Mouse (Mus musculus) cerebellum, postnatal 10 days (tissue): ENCODE measurements at regions not wholly inside any gene's neighbourhood (a gene's known extent, or its start where the extent isn't known, plus 50 kb on each side); places are given as distances from the start of the nearest gene placed in this dataset.

Source experiments
- DNase-seq, 2 experiments: peaks; one replicate each; pipeline ENCODE4 v3.0.0; 2021; ENCODE audit warnings: mixed read lengths in 2 of 2

- peak; percentile 4 to 7 for DNase-seq
These were observed 210.5 kb upstream of the Epha6 start for GRCm38 (mm10) chr16:60815628-60816414.

GRCm38 (mm10) chr16:60800746-60801145, 195.4 kb upstream of the Epha6 start:
- no peak for DNase-seq
